Mouse (Mus musculus) right cerebral cortex, postnatal 14 days (tissue): Measurements from ENCODE around the gene Slc22a7.

ENCODE experiments used
- DNase-seq: peaks from one replicate; pipeline ENCODE4 v3.0.0; 2022

Slc22a7 gene

DNA sequence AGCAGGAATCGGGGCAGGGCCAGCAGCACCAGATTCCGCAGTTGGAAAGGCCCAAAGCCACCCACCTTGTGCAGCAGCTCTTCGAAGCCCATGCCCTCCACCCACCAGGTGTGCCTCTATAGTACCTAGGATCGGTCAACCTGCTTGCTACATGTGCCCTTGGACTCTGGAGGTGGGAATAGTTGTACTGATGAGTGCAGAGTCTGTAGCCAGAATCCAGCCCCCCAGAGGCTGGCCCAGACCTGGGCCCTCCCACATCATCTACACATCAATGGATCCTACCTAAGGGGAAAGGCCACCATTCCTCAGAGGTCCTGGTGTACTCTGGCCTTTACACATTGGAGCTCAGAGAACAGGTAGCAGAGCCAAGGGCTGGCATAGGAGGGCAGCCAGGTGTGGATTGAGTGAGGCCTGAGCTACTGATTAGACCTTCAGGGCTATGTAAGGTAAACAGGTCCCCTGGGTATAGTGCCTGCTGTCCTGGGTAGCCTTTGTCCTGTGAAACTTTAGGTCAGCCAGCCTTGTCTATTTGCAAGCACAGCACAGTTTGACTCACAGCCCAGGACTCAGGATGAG lies at the start of gene Slc22a7:
TSS of gene Slc22a7 (minus strand) at position 160 of the 576 bp plus-strand sequence.
- DNase-seq: no peak

DNA sequence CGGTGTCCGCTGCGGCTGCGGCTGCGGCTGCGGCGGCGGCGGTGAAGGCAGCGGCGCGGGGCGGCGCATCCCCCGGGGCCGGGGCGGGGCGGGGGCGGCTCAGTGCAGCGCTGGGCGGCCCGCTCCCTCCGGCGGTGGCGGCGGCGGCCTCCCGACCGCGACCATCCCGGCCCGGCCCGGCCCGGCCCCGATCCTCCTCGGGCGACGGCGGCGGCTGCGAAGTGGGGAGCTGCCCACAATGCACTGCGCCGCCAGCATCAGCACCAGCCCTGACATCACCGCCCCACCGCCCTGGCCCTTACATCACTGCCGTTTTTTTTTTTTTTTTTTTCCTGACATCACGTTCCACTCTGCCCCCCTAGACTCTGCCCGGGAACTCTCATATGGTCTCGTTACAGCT lies 49.2 kb upstream of the Slc22a7 start, which contains the start of gene Ttbk1:
TSS of gene Ttbk1 (minus strand) at position 245 of the 400 bp plus-strand sequence.
- DNase-seq: peak; percentile 78

DNA sequence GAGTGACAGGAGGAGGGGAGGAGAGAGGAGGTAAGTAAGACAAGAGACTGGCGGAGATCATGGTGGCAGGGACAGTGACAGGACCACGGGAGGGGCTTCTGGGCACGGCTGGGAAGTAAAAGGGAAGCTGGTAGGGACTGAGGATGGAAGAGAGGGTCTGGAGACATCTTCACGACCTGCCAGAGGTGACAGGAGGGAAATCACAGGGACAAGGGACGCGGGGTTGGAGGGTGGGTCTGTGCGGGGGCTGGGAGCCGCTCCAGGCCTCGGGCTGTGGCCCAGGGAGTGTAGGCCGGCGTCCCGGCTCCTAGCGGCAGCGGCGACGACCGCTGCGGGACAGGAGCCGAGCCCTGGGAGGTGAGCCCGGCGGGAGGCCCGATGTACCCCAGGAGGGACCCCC lies 48.7 kb upstream of the Slc22a7 start:
- DNase-seq: no peak

DNA sequence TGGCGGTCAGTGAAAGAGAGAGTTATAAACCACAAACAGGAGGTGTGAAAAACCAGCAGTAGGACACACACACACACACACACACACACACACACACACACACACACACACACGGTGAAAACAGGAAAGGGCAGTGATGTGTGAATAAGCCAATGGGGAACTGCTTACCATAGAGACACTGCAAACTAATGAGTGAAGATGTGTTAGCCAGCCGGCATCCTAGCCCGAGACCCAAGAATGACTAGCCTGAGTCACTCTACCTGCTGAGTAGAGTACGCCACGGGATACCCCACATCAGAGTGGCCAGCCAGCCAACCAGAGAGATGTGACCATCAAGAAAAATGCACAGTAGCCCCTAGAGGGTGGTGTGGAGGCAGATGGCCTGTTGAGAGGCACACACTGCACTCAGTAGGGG lies 46.2 kb upstream of the Slc22a7 start:
- DNase-seq: no peak

DNA sequence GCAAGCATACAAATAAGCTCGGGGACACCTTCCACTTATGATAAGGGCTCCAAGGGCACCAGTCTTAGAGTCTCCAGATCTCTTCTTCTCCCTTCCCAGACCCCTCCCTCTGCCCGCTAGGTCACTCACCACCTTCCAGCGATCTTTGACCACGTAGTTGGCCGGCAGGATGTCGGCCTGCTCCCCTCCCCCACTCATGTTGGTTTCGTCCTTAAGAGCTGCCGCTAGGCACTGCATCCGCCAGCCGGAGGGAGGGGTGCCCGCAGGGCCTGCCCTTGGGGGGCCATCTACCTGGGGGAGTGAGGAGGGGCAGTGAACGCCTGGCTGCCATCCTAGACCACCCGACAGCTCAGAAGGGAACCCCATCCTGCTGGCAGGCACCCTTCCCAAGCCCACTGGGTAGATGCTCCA lies 45.8 kb upstream of the Slc22a7 start:
- no peak for DNase-seq

DNA sequence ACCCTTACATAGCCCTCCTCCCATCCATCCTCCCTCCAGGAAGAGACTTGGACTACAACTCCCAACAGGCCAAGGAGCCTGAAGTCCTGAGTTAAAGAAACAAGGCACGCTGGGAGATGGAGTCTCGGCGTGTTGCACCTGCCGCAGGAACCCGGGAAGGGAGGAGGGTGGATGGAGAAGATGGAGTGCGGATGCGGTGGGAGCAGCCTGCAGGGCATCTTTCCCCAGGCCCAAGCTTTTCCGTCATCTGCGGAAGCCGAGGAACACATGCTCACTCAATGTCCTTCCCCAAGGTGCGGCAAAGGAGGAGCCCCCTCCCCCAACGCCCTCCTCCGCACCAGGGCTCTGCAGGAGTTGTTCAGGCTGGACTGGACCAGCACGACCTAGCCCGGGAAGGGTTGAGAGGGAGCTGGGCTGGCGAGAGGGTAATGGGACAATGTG lies 45.3 kb upstream of the Slc22a7 start:
- DNase-seq: peak; percentile 58

DNA sequence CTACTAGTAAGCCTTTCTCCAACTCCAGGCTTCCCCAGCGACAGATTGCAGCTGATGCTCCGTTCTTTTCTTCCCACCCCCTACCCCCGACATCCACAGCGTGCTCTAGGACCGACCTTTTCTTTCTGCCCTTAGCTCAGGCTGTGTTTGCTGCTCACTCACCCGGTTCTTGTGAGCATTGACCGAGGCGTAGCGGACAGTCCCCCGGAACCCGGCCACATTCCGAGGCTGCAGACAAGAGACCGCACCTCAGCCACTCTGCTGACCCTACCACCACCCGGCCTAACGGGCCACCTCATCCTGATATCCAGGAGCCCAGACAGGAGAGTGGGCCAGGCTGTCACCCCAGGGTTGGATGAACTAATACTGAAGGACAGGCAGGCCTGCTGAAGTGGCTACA lies 39.0 kb upstream of the Slc22a7 start:
- no peak for DNase-seq

DNA sequence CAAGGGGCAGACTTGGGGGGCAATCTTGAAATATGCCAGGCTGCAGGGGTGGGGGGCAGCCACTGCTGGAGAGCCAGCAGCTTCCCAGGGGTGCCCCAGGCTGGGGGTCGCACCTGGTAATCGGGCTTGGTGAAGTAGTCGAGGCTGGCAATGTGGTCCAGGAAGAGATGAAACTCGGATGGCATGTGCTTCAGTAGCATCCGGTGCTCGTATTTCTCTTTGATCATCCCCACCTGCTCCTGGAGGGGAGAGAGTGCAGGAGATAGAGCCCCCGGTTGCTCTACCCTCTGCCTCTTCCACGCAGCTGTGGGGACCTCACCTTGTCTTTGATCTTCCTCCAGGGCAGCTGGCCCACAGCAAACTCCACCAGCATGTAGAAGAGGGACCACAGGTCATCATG lies 38.3 kb upstream of the Slc22a7 start:
- DNase-seq: no peak

DNA sequence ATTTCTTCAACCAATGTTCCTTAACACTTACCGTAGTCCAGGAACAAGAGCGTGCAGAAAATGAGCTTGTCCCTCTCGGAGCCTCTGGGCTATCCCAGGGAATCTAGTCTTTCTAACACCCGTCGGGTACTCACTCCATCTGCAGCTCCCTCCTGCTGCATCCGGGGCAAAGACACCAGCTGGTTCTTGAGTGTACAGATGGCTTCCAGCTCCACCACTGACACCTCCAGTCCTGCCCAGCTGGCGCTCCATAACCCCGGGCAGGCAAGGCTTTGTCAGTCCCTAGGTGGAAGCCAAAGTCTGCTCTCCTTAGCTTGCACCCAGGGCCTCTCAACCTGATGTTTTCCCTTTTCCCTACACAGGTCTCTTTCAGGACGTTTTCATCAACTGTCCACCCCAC lies 29.6 kb upstream of the Slc22a7 start:
- no peak for DNase-seq

DNA sequence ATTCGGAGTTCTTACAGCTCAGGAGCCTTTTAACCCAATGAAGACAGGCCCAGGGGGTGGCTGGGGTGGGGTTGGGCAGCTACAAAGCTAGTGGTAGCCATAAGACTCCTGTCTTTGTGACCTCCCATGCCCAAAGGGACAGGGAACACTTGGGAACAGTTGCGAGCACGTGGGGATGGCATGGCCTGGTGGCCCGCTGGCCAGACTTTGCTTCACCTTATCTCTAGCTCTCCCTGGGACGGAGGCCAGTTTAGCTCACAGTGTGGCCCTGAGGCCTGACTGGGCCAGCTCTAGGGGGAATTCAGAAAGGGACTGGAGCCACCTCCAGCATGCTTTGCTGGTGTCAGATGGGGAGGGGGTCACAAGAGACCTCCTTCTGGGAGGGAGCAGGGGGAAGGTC lies 24.0 kb upstream of the Slc22a7 start:
- DNase-seq: no peak

DNA sequence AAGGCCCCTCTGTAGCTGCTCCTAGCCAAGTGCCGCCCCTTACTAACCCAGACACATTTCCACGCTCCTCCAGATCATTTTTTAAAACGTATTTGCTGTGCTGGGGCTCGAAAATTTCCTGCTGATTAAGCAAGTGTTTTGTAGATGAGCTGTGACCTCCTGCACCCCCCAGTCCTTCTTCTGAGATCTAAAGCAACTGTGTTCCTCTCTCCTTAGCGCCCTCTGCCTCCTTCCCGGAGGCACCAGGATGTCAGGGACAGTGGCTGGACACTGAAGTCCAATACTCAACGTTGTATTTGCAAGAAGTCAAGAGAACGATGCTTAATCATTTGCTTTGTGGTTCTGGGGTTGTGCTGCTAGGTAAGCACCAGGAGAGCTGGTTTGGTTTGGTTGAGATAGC lies 23.1 kb upstream of the Slc22a7 start:
- DNase-seq: no peak

DNA sequence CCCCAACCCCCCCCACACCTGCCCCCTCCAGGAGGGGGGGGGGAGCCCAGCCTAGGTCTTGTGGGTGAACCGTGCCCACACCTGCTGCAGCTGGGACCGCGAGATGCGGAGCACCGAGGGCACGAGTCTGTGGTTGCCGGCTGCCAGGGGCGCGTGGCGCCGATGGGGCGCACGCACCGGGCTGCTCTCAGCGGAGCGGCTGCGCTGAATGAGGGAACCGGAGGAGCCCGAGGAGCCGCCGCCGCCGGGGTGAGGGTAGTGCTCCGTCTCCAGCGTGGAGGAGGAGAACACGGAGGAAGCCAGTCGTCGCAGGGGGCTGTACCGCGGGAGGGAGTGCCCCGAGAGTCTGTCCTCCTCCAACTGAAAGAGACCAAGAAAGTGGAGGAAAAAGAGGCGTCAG lies 22.4 kb upstream of the Slc22a7 start:
- no peak for DNase-seq

DNA sequence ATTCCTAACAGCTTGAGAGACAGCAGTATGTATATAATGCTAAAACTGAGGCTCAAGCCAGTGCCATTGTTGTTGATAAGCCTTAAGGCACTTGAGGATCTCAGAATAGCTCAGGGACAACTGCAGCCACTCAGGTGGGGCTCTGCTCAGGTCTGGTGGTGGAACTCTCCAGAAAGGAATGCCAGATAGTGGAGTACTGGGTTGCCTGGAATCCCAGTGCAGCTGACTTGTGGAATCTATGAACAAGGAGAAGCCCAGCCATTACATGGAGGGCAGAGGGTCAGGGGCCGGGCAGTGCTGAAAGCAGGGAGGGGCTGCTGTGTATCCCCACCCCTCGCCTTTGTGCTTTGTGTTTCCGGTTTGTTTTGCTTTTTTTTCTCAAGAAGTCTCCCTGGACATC lies 20.2 kb upstream of the Slc22a7 start:
- DNase-seq: no peak

DNA sequence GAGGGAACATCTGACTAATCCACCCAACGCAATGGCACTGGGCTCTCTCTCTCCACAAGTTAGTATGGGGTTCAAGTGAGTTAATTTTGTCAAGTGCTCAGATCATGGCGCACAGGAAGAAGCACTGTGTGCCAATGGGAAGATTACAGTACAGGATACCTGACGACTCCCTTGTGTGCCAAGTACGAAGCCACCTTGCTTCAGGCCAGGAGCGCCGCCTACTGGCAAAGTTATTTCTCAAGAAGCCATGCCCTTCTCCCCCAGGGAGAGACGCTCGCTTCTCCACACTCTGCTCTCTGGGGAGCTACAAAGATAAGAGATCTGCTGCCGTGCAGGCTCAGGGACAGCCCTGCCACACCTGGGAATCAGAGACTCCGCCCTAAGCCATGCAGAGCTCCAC lies 19.5 kb upstream of the Slc22a7 start:
- peak; percentile 54 for DNase-seq

DNA sequence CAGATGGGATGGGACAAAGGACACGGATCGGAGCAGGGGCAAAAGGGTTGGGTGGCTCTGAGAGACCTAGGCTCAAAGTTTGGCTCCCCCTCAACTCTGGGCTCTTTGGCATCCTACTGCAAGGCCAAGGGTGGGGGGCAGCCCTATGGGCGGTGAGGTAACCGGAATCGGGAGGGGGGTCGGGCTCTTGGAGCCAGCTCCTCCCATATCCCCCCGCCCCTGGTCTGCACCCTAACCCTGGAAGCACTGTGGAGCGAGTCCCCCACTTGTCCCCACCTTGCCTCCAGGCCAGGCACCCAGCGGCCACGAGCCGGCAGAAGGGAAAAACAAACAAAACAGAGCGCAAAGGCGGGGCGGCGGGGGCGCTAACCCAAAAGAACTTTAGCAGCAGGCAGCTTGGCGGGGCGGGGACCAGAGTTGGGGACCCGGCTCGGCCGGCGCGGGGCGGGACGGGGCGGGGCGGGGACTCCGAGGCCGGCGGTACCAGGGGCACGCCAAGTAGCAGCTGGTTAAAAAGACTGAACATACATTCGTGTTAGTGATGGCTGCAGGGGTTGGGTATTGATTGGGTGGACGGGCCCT lies 16.9 kb upstream of the Slc22a7 start:
- no peak for DNase-seq

DNA sequence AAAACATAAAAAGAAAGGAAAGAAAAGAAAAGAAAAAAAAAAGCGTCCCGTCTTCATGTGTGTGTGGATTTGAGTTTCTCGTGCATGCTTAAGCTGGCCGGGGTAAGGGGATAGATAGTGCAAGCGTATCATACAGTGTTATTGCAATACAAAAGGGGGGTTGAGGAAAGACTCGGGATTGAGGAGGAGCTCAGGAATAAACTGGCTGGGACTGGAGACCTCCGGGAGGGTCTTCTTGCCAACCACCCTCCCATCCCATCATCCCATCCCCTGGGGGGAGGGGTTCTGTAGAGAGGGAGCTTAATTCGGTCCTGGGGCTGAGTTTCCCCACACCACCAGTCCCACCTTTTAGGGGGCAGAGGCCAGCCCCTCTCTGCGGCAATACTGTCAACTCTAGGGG lies 16.3 kb upstream of the Slc22a7 start:
- DNase-seq: no peak

DNA sequence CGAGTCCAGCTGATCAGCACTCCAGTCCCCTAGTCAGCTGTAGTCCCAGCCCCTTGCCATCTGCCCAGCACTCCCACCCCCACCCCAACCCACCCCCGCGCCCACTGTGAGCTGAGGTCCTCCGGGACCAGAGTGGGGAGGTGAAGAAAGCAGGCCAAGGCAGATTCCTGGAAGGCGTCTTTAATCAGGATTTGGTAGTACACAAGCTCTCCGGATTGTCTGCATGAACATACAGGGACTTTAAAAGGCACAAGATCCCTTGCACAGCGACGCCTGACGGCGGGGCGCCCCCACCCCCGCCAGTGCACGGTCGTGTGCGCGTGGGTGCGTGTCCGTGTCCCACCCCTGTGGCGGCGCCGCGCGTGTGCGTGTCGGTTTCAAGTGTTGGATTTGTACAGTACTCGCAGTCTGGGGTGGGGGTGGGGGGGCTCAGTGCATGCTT lies 15.7 kb upstream of the Slc22a7 start:
- no peak for DNase-seq

DNA sequence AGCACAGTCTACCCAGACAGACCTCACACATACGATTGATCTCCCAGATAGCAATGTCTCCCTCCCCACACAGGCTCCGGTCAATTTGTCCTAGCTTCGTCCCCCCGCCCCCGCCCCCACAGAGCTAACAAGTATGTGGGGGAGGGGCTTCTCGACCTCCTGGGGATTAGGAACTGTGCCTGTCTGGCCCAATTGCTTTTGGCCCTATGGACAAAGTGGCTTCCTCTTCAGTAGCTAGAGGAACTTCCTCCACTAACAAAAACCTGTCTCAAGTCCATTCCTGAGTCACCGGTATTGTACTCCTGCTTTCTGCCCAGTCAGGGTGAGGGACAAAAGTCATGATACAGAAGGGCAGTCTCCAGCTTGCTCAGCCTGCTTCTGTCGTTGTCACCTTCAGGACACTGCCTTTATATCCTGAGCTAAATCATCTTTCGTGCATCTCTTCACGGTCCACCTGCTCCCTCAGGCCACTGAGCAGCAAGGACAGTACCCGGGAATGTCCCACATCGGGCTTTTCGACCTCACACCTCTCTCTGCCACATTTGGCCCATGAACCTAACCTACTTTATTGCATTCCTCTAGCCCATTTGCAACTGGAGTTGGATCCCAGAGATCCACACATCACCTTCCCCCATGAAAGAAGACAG lies 15.2 kb upstream of the Slc22a7 start:
- no peak for DNase-seq

DNA sequence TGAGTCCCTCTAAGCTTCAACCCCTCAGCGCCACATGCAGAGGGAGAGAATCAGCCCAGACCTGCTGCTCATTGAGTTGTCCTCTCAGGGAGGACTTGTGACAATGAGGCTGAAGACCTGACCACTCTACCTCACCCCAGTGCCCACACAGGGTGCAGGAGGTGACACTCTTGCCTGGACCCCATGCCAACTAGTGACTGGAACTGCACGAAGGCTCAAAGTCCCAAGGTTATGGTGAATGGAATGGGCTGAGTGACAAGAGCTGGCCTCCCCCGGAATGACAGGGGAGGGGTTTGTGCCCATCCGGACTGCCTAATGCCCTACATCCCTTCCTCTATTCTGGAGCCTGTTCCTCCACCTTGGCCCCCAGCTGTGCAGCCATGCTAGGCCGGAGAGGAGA lies 14.4 kb upstream of the Slc22a7 start:
- no peak for DNase-seq

DNA sequence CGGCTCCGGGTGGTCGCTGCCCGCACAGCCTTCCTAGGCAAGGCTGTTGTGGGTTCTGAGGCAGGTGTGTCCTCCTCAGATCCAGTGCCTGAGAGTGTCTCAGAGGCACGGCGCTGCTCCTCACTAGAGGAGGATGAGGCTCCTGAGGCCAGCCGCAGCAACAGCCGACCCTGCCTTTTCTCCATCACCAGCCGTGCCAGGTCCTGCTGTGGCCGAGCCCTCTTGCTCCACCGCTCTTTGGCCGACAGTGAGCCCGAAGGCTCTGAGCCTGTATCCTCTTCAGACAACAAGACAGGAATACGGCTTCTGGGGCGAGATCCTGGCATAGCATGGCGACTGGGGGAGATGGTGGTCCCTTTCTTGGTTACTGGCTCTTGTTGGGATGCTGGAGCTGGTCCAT lies 8.0 kb upstream of the Slc22a7 start:
- no peak for DNase-seq

DNA sequence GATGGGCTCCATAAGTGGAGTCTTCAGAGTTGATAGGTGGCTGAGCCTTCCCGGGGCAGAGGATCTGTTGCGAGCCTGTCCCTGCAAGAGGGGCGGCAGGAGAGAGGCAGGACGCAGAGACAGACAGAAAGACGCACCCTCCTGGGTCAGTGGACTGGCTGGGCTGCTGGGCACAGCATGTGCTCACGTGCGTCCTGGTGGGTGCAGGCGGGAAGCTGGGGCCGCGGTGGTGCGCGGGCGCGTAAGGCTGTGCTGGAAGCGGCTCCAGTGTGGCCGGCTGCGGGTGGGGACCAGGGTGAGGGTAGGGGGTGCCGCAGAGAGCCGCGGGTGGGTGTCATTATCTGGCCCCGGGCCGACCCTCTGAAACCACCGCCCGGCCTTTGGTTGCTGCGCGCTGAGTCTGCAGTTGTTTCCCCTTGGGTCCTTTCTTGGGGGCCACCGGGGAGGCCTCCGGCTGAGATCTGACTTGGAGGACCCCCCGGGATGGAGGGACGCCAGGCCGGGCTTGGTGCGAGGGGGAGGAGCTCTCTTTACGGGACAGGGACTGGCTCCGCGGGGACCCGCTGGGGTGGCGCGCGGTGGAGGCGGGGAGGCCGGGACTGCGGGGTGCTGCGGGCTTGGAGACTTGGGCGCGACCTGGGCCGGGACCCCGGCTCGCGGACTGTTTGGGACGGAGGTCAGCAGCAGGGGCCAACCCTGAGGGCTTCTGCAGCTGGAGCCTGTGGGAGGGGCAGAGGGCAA lies 6.8 kb upstream of the Slc22a7 start:
- no peak for DNase-seq

DNA sequence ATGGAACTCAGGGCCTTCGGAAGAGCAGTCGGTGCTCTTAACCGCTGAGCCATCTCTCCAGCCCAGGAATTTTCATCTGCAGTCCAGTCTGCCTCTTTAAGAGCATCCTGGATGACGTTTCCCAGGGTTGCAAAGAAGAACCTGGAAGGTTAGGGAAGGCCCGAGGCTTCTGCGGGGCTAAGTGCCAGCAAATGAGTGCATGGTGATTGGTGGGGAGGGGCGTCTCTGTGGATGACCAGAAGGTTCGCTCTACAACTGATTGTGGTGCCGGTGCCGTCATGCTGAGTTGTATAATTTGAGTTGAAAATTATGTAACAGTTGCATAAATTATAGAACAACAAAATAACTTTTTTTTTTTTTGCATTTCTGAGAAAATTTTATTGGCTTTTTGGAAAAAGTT lies 919 bp upstream of the Slc22a7 start:
- DNase-seq: no peak

DNA sequence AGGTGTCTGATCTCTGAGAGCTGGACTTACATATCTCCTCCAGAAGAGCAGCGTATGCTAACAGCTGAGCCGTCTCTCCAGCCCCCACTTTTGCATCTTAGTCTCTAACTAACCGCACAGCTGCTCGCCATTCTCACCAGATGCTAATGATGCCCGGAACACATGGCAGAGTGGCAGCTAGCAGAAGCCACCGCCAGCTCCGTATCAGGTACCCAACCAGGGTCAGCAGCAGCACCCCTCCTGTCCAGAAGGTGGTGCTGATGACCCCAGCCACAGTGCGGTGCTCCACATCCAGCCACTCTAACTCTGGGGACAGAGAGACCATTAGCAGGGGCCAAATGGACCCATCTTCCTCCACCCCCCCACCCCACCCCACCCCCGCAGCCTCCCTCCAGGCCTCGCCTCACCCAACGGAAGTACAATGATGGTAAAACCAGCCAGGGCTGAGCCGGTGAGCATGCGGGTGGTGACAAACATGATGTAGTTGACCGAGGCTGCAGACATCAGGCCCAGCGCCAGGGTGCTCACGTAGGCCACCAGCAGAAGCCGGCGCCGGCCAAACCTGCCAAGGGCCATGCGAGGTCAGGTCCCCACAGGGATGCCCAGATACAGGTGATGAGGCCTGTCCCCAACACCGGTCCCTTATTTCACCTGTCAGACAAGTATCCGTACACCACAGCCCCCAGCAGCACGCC lies 1.4 kb downstream of the Slc22a7 start:
- no peak for DNase-seq
